Mouse (Mus musculus) ES-E14 (cell line): ENCODE data around the gene 1110012L19Rik.

Experiments used
- CHD2 ChIP-seq: IDR thresholded peaks from 2 replicates; pipeline ENCODE4 v1.6.1; 2014; ENCODE audit warnings: mild to moderate bottlenecking, low read depth, low read length, inconsistent platforms
- HCFC1 ChIP-seq: IDR thresholded peaks from 2 replicates; pipeline ENCODE4 v1.6.1; 2012; ENCODE audit warnings: low read length, inconsistent platforms, borderline replicate concordance; ENCODE audit not compliant: insufficient read depth
- MAFK ChIP-seq: IDR thresholded peaks from 2 replicates; pipeline ENCODE4 v1.6.1; 2014; ENCODE audit warnings: mild to moderate bottlenecking, low read depth, low read length, inconsistent platforms; ENCODE audit not compliant: insufficient read depth
- ZNF384 ChIP-seq: IDR thresholded peaks from 2 replicates; pipeline ENCODE4 v1.6.1; 2012; ENCODE audit warnings: low read depth, low read length, inconsistent platforms

DNA sequence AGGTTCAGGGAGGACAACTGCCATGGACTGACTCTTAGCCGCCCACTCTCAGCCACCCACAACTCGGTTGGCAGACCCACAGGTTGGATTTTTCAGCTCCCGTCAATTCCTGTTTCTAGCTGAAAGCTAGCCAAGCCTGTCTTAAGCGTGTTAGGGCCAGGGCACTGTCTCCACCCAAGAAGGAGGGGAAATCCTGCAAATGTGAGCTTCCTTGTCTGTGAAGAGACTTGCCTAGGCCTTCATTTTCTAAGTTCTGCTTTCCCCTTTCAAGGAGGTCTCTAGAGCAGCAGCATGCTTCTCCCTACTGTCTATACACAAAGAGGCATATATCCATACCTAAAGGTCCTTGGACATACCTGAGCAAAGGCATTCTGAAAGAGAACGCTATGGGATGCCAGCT, 22.2 kb upstream of the 1110012L19Rik start:
- TF ChIP-seq MAFK (no peak), ZNF384 (no peak), CHD2 (no peak), HCFC1 (no peak)
